Mouse (Mus musculus) neural tube, embryonic 14.5 days (tissue): Measurements from ENCODE around the gene Gm8882. TPM values are rescaled to one million over a fixed set of nuclear protein-coding genes. Genes with fewer than 3 reads are reported as not detected.
"Not testable (repeated sequence)": the region's sequence is repeated elsewhere in the genome, so short reads cannot be mapped to it uniquely, and the experiment has no call there.

Experiments used
- ATAC-seq: fragments of 200-750 bp; cut with Nextera tagmentation; 2 replicates; pipeline ENCODE4 v1.8.0; 2017; ENCODE audit warnings: low read depth, mild to moderate bottlenecking, moderate TSS enrichment, moderate library complexity
- H3K27ac ChIP-seq: fragments of 300-500 bp; sonication (generic); 2 replicates; pipeline ENCODE4 v1.5.1; 2014; ENCODE audit warnings: low read depth, mild to moderate bottlenecking, control low read depth, low read length, moderate library complexity, mixed read lengths
- H3K27me3 ChIP-seq: fragments of 300-500 bp; sonication (generic); 2 replicates; pipeline ENCODE4 v1.6.1; 2014; ENCODE audit warnings: low read length; ENCODE audit not compliant: control insufficient read depth, insufficient read depth
- H3K36me3 ChIP-seq: fragments of 300-500 bp; sonication (generic); 2 replicates; pipeline ENCODE4 v1.6.1; 2014; ENCODE audit warnings: low read length, mixed read lengths; ENCODE audit not compliant: control insufficient read depth, insufficient read depth
- H3K4me1 ChIP-seq: fragments of 300-500 bp; sonication (generic); 2 replicates; pipeline ENCODE4 v1.6.1; 2014; ENCODE audit warnings: low read length; ENCODE audit not compliant: control insufficient read depth, insufficient read depth
- H3K4me2 ChIP-seq: fragments of 300-500 bp; sonication (generic); 2 replicates; pipeline ENCODE4 v1.6.1; 2014; ENCODE audit warnings: mild to moderate bottlenecking, low read depth, low read length, control low read depth
- H3K4me3 ChIP-seq: fragments of 300-500 bp; sonication (generic); 2 replicates; pipeline ENCODE4 v1.5.1; 2014; ENCODE audit warnings: low read depth, low read length, control low read depth, mixed read lengths
- H3K9ac ChIP-seq: fragments of 300-500 bp; sonication (generic); replicated peaks from 2 replicates; pipeline ENCODE4 v1.6.1; 2014; ENCODE audit warnings: low read depth, mild to moderate bottlenecking, control low read depth, low read length, mixed read lengths
- H3K9me3 ChIP-seq: fragments of 300-500 bp; sonication (generic); 2 replicates; pipeline ENCODE4 v1.6.1; 2016; ENCODE audit warnings: low read length; ENCODE audit not compliant: control insufficient read depth
- WGBS: fragments of 180-500 bp; shearing (Covaris S2); extraction: QIAGEN DNeasy Blood & Tissue Kit; methylation state at CpG from one replicate; pipeline ENCODE4 v1.1.7; 2014; 5-methylcytosine and 5-hydroxymethylcytosine counted together
- polyA plus RNA-seq: library from polyadenylated mRNA; unstranded; fragments of >200 nt; fragmentation: Nextera tagmentation; extraction: Ambion mirVana; gene quantifications from 2 replicates; pipeline ENCODE4 v1.2.1, GENCODE M21; 2014

Gm8882 gene
- polyA plus RNA-seq, result not detected in 2 replicates

DNA sequence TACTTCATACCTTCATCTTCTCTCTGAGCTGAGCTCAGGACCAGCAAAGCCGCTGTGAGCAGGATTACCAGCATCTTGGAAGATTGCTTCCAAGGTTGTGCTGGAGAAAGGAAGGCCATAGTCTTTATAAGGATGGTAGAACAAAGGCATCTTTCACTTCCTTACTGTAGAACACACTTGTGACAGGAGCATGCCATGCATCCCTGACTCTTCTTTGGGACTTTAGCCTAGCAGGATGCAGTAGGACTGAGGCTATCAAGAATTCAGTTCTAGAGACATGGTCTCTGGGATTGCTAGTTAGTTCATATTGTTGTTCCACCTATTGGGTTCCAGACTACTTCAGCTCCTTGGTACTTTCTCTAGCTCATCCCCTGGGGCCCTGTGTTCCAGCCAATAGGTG, at the start of gene Gm8882:
Gm8882 (minus strand) TSS at position 101 of the 400 bp plus-strand sequence.
- H3K27ac ChIP-seq, H3K9me3 ChIP-seq, H3K27me3 ChIP-seq, H3K4me1 ChIP-seq, H3K4me3 ChIP-seq, ATAC-seq, H3K9ac ChIP-seq, H3K4me2 ChIP-seq, H3K36me3 ChIP-seq: not testable (repeated sequence)
- 86% methylated on average over 1 of the region's 1 CpGs for WGBS

DNA sequence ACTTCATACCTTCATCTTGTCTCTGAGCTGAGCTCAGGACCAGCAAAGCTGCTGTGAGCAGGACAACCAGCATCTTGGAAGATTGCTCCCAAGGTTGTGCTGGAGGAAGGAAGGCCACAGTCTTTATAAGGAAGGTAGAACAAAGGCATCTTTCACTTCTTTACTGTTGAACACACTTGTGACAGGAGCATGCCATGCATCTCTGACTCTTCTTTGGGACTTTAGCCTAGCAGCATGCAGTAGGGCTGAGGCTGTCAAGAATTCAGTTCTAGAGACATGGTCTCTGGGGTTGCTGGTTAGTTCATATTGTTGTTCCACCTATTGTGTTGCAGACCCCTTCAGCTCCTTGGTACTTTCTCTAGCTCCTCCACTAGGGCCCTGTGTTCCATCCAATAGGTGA, 49.3 kb downstream of the Gm8882 start, which contains the start of gene Prpmp5:
Prpmp5 (minus strand) TSS at position 101 of the 400 bp plus-strand sequence.
- H3K9ac ChIP-seq, H3K36me3 ChIP-seq, ATAC-seq, H3K4me2 ChIP-seq, H3K4me3 ChIP-seq, H3K27me3 ChIP-seq, H3K27ac ChIP-seq, H3K4me1 ChIP-seq, H3K9me3 ChIP-seq: not testable (repeated sequence)

Other genes with a start within 250 kb of the Gm8882 start
- gene Prb1, start 153.6 kb downstream of the Gm8882 start, polyA plus RNA-seq, result not detected in 2 replicates
- gene Prpmp5, start 49.4 kb downstream of the Gm8882 start, polyA plus RNA-seq, result not detected in 2 replicates
- not detected in 2 replicates for gene Prh1, start 205.7 kb upstream of the Gm8882 start, polyA plus RNA-seq
- not detected in 2 replicates for gene Prp2, start 231.8 kb upstream of the Gm8882 start, polyA plus RNA-seq